Mouse (Mus musculus) liver, embryonic 14.5 days (tissue): ENCODE data around the gene Fgfr2.

ENCODE experiments used
- CTCF ChIP-seq: IDR thresholded peaks from 2 replicates; pipeline ENCODE4 v1.5.1; 2016; ENCODE audit warnings: antibody characterized with exemption, low read depth, control low read depth
- EP300 ChIP-seq: IDR thresholded peaks from 2 replicates; pipeline ENCODE4 v1.6.1; 2016; ENCODE audit warnings: antibody characterized with exemption, low read depth

DNA sequence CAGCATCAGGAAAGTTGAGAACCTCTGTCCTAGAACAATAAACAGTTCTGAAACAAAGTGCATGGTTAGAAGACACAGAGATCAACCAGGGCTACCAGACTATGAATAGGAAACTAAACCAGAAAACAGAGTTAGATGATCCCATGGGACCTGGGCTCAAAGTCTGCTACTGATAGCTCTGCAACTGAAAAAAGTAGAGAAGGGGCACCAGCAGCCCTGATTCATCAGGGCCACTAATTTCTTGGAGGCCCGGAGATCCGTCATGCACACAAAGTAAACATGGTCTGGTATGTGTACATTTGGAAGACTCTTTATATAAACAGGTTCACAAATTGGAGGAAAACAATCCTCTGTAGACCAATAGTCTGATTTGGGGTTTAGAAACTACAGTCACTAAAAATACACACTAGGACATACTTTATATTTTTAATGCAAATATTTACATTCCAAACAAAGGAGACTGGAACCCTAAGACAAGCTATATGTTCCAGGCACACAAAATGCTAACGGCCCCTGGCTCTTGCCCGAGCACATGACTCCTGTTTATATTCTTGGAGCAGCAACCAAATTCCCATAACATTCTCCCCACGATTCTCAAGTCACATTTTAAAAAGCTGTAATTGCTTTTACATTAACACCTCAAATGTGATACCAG lies 814.5 kb downstream of the Fgfr2 start:
- TF ChIP-seq CTCF (no peak), EP300 (no peak)
